Mouse (Mus musculus) thymus, adult 18-20 months (tissue): Measurements from ENCODE around the gene Vmn1r239-ps.
"Not testable (repeated sequence)": the region's sequence is repeated elsewhere in the genome, so short reads cannot be mapped to it uniquely, and the experiment has no call there.

Experiments used
- DNase-seq, 2 experiments: peaks; one replicate each; pipeline ENCODE4 v3.0.0; 2022; ENCODE audit warnings: mixed read lengths in 2 of 2

Vmn1r239-ps gene

DNA sequence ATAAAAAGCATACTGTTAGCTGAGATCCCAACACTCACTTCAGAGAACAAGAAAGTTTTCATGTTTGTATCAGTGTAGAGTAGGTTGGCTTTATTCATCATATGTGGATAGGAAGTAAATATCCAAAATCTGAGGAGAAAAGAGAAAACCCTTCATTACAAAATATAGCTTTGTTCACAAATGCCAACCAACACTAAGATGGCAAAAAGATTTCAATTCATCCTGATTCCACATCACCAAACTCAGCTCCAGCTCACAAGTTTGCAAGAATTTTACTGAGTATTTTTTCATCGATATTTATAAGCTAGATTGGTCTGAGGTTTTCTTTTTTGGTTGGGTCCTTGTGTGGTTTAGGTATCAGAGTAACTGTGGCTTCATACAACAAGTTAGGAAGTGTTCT lies at the start of gene Vmn1r239-ps:
TSS of gene Vmn1r239-ps (minus strand) at position 101 of the 400 bp plus-strand sequence.
- not testable (repeated sequence) for DNase-seq

- no peak for DNase-seq
These were observed 36.0 kb upstream of the Vmn1r239-ps start for GRCm38 (mm10) chrX:147489551-147489950.

DNA sequence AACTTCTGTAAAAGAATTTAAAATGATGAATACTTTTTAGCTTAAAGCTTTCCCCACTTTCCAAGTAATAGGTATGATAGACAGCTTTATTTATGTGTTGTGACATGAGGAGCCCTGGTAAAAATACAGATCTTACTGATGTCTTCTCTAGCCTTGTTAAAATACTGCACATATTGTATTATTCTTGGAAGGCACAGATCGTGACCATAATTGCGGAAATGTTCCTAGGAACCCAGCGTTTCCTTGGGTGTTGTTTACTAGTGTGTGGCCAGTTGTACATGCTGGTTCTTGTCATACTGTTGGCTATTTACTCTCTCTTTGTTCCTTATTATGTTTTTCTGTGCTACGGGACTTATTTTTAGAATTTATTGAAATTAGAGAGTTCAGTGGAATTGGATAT lies 10.1 kb downstream of the Vmn1r239-ps start:
- no peak for DNase-seq

- DNase-seq = no peak
These were observed 18.1 kb downstream of the Vmn1r239-ps start for GRCm38 (mm10) chrX:147435400-147435799.

GRCm38 (mm10) chrX:147429753-147430152 lies 23.8 kb downstream of the Vmn1r239-ps start:
- DNase-seq = no peak

DNA sequence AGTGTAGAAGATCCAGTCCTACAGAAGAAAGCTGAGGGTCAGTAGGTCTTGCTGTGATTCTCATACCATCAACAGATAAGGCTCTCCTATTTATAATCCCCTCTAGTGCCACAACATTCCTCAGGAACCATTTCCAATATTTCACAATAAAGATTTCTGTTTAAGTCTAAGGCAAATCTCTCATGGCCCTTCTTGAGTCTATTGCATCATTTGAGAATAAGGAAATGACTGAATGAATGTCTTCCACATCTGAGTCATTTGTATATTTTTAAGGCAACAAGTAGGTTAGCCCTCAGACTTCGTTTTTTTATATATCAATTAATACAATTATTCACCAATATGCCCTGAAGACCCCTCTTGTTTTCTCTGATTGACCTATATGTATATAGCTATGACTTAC lies 24.4 kb downstream of the Vmn1r239-ps start, which contains the start of gene Il13ra2:
TSS of gene Il13ra2 (minus strand) at position 64 of the 400 bp plus-strand sequence.
- DNase-seq = no peak
